Mouse (Mus musculus): ENCODE measurements around the gene Ctps. TPM values are rescaled to one million over a fixed set of nuclear protein-coding genes. Genes with fewer than 3 reads are reported as not detected.

Ctps gene
- polyA plus RNA-seq, 2 experiments: 18.9 to 32.9 TPM

DNA sequence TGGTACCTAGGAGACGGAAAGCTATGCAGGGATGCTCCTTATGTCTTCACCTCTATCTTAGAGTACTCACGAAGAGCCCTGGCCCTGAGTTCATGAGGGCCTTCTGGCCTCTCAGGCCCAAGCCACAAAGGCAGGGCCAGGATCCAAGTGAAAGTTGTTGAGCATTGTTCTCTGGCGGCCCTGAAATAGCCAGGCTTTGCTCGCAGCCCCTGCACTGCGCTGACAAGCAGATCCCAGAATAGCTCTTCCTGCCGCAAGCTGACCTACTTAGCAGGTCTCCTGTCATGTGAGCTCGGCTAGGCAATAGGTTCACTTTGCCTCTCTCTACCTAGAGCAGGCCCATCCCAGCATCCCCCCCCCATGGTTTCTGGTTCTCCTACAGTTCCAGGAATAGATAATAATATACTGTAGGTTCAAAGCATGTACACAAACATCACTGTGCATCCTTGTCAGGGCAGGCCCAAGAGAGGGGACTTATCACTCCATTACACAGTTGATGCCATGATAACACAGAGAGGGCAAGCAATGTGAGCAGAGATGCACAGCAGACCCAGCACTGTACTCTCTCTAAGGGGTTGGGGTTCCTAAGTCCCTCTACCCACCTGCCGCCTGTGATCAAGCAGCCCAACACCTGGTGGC is 43.7 kb upstream of the Ctps start:
- 45% methylated on average over 8 of the region's 8 CpGs for WGBS (ENCODE audit: insufficient replicate concordance)
- TF ChIP-seq CTCF (IDR thresholded peaks at IDR 0.05; ENCODE audit: low read depth) (no peak), EP300 (IDR thresholded peaks at IDR 0.05; ENCODE audit: low read depth) (no peak)
- ATAC-seq (ENCODE audit: insufficient read depth) (peak; percentile 70), DNase-seq (ENCODE audit: low read depth in 3 of 3, low spot score in 3 of 3) (no peak)
- Histone ChIP-seq H3K4me3 (ENCODE audit: insufficient read depth in 1 of 2, low read depth in 2 of 2, low read length in 2 of 2) (no peak overlapping the region), H3K36me3 (replicated peaks; ENCODE audit: control insufficient read depth, insufficient read depth, low read depth) (no peaks in the 10 kb centered on the region), H3K27me3 (ENCODE audit: control insufficient read depth, insufficient read depth, low read length) (no peaks in the 10 kb centered on the region), H3K4me1 (replicated peaks; ENCODE audit: control insufficient read depth in 2 of 2, insufficient read depth in 2 of 2, low read length in 1 of 2) (peaks cover 12 to 28% of the 10 kb centered on the region in 2 experiments), H3K4me2 (ENCODE audit: low read depth) (no peak overlapping the region), H3K27ac (peak overlapping the region; percentile 30; the same call in 1 of the 2 replicates), H3K9me3 (ENCODE audit: control insufficient read depth, low read length) (no peaks in the 10 kb centered on the region), H3K9ac (replicated peaks) (no peak overlapping the region)

- H3K9me3 ChIP-seq (ENCODE audit: control insufficient read depth, low read length): no peaks in the 10 kb centered on the region
- H3K27me3 ChIP-seq (ENCODE audit: control insufficient read depth, insufficient read depth, low read length): no peaks in the 10 kb centered on the region
- 19% methylated on average over 9 of the region's 9 CpGs for WGBS (ENCODE audit: insufficient replicate concordance)
- TF ChIP-seq CTCF (IDR thresholded peaks at IDR 0.05; ENCODE audit: low read depth): no peak
- no peak for TF ChIP-seq EP300 (IDR thresholded peaks at IDR 0.05; ENCODE audit: low read depth)
- no peaks in the 10 kb centered on the region for H3K36me3 ChIP-seq (replicated peaks; ENCODE audit: control insufficient read depth, insufficient read depth, low read depth)
- H3K27ac ChIP-seq: no peak overlapping the region
- no peak overlapping the region for H3K4me2 ChIP-seq (ENCODE audit: low read depth)
- ATAC-seq (ENCODE audit: insufficient read depth) (peak; percentile 17; the same call in 1 of the 2 replicates), DNase-seq (ENCODE audit: low read depth in 3 of 3, low spot score in 3 of 3) (no peak)
- no peak overlapping the region for H3K4me3 ChIP-seq (ENCODE audit: insufficient read depth in 1 of 2, low read depth in 2 of 2, low read length in 2 of 2)
- no peak overlapping the region for H3K9ac ChIP-seq (replicated peaks)
- H3K4me1 ChIP-seq (replicated peaks; ENCODE audit: control insufficient read depth in 2 of 2, insufficient read depth in 2 of 2, low read length in 1 of 2): peaks cover 12 to 28% of the 10 kb centered on the region in 2 experiments
These were observed 42.4 kb upstream of the Ctps start for GRCm38 (mm10) chr4:120612304-120613080.

GRCm38 (mm10) chr4:120611005-120611404 is 40.9 kb upstream of the Ctps start:
- H3K36me3 ChIP-seq (replicated peaks; ENCODE audit: control insufficient read depth, insufficient read depth, low read depth): no peaks in the 10 kb centered on the region
- H3K4me1 ChIP-seq (replicated peaks; ENCODE audit: control insufficient read depth in 2 of 2, insufficient read depth in 2 of 2, low read length in 1 of 2): peaks cover 12 to 26% of the 10 kb centered on the region in 2 experiments
- 87% methylated on average over 3 of the region's 3 CpGs for WGBS (ENCODE audit: insufficient replicate concordance)
- H3K4me2 ChIP-seq (ENCODE audit: low read depth): no peak overlapping the region
- no peak for TF ChIP-seq CTCF (IDR thresholded peaks at IDR 0.05; ENCODE audit: low read depth)
- no peak for TF ChIP-seq EP300 (IDR thresholded peaks at IDR 0.05; ENCODE audit: low read depth)
- no peak overlapping the region for H3K27ac ChIP-seq
- H3K4me3 ChIP-seq (ENCODE audit: insufficient read depth in 1 of 2, low read depth in 2 of 2, low read length in 2 of 2): no peak overlapping the region
- H3K9ac ChIP-seq (replicated peaks): no peak overlapping the region
- H3K9me3 ChIP-seq (ENCODE audit: control insufficient read depth, low read length): no peaks in the 10 kb centered on the region
- H3K27me3 ChIP-seq (ENCODE audit: control insufficient read depth, insufficient read depth, low read length): no peaks in the 10 kb centered on the region
- DNase-seq (ENCODE audit: low read depth in 3 of 3, low spot score in 3 of 3): no peak
- ATAC-seq (ENCODE audit: insufficient read depth): no peak

DNA sequence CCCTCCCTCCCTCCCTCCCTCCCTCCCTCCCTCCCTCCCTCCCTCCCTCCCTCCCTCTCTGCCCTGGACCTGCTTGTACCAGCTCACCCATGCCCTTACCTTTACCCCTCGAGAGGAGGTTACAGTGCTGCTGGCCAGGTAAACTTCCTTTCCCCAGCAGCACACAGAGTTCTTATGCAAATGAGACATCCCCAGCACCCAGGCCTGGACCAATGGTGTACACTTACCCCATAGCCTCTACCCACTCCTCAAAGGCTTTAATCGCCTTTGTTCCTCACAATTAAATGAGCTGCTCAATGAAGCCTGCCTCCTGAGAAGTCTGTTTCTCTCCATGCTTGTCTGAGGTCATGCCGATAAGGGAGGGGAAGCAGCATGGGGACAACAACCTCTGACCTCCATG is 36.9 kb upstream of the Ctps start:
- Histone ChIP-seq H3K4me1 (replicated peaks; ENCODE audit: control insufficient read depth in 2 of 2, insufficient read depth in 2 of 2, low read length in 1 of 2) (no peaks in the 10 kb centered on the region; a peak in 2 of 4 replicates), H3K4me2 (ENCODE audit: low read depth) (no peak overlapping the region), H3K9me3 (ENCODE audit: control insufficient read depth, low read length) (no peaks in the 10 kb centered on the region), H3K9ac (replicated peaks) (no peak overlapping the region), H3K27me3 (ENCODE audit: control insufficient read depth, insufficient read depth, low read length) (no peaks in the 10 kb centered on the region), H3K4me3 (ENCODE audit: insufficient read depth in 1 of 2, low read depth in 2 of 2, low read length in 2 of 2) (no peak overlapping the region), H3K36me3 (replicated peaks; ENCODE audit: control insufficient read depth, insufficient read depth, low read depth) (no peaks in the 10 kb centered on the region), H3K27ac (no peak overlapping the region)
- DNase-seq (ENCODE audit: low read depth in 3 of 3, low spot score in 3 of 3) (no peak), ATAC-seq (ENCODE audit: insufficient read depth) (no peak)
- no peak for TF ChIP-seq CTCF (IDR thresholded peaks at IDR 0.05; ENCODE audit: low read depth)
- TF ChIP-seq EP300 (IDR thresholded peaks at IDR 0.05; ENCODE audit: low read depth): no peak
- 51% methylated on average over 3 of the region's 3 CpGs for WGBS (ENCODE audit: insufficient replicate concordance)

DNA sequence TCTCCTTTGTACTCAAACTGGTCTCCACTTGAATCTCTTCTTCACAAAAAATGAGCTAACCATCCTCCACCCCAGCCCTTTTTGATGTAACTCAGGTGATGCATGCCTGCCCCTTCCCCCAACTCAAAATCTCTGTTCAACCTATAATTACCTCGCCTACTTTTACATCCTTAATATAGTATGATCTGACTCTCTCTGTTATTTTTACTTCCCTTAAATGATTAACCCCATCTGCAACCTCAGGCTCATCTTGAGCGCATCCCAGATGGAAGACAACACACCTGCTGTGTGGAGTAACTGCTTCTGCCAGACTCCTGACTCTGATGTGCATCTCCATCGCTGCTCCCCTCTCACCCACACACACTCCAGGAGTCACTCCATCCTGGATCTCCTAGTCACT is 32.6 kb upstream of the Ctps start:
- no peak overlapping the region for H3K4me3 ChIP-seq (ENCODE audit: insufficient read depth in 1 of 2, low read depth in 2 of 2, low read length in 2 of 2)
- H3K27ac ChIP-seq: no peak overlapping the region
- no peaks in the 10 kb centered on the region for H3K36me3 ChIP-seq (replicated peaks; ENCODE audit: control insufficient read depth, insufficient read depth, low read depth)
- no peak for TF ChIP-seq EP300 (IDR thresholded peaks at IDR 0.05; ENCODE audit: low read depth)
- no peak for TF ChIP-seq CTCF (IDR thresholded peaks at IDR 0.05; ENCODE audit: low read depth)
- DNase-seq (ENCODE audit: low read depth in 3 of 3, low spot score in 3 of 3): no peak
- no peak overlapping the region for H3K4me2 ChIP-seq (ENCODE audit: low read depth)
- H3K9me3 ChIP-seq (ENCODE audit: control insufficient read depth, low read length): no peaks in the 10 kb centered on the region
- H3K9ac ChIP-seq (replicated peaks): no peak overlapping the region
- 63% methylated on average over 3 of the region's 3 CpGs for WGBS (ENCODE audit: insufficient replicate concordance)
- peaks cover 0 to 6% of the 10 kb centered on the region in 2 experiments for H3K4me1 ChIP-seq (replicated peaks; ENCODE audit: control insufficient read depth in 2 of 2, insufficient read depth in 2 of 2, low read length in 1 of 2)
- ATAC-seq (ENCODE audit: insufficient read depth): no peak
- no peaks in the 10 kb centered on the region for H3K27me3 ChIP-seq (ENCODE audit: control insufficient read depth, insufficient read depth, low read length)
